Mouse (Mus musculus) layer of hippocampus, adult 8-10 months (tissue): ENCODE results near the gene Myh1. TPM values are rescaled to one million over a fixed set of nuclear protein-coding genes. Genes with fewer than 3 reads are reported as not detected.

ENCODE experiments used
- DNase-seq, 2 experiments: peaks; one replicate each; pipeline ENCODE4 v3.0.0; 2022; ENCODE audit warnings: low spot score in 2 of 2
- total RNA-seq, 4 experiments: library from RNA; stranded (reverse); gene quantifications; 2 replicates each; pipeline ENCODE4 v1.2.4; 2022

Gene Myh1
- under 1 TPM; 0.08 to 0.37 (median 0.16) TPM for total RNA-seq

GRCm38 (mm10) chr11:67199752-67200151 lies at the start of gene Myh1:
TSS of gene Myh1 (plus strand) at chr11:67200052.
- DNase-seq = no peak

GRCm38 (mm10) chr11:67150237-67150636 lies 49.6 kb upstream of the Myh1 start:
- no peak for DNase-seq

GRCm38 (mm10) chr11:67151159-67151558 lies 48.7 kb upstream of the Myh1 start:
- DNase-seq = no peak

GRCm38 (mm10) chr11:67151651-67152630 lies 47.9 kb upstream of the Myh1 start:
- no peak for DNase-seq

- peak; percentile 23 to 33 for DNase-seq
Observed at GRCm38 (mm10) chr11:67153123-67153522, 46.7 kb upstream of the Myh1 start.

- DNase-seq = no peak
Observed at GRCm38 (mm10) chr11:67153843-67154242, 46.0 kb upstream of the Myh1 start.

- no peak for DNase-seq
Observed at GRCm38 (mm10) chr11:67155650-67156049, 44.2 kb upstream of the Myh1 start.

- DNase-seq = no peak
Observed at GRCm38 (mm10) chr11:67160131-67160530, 39.7 kb upstream of the Myh1 start.

GRCm38 (mm10) chr11:67163701-67164100 lies 36.2 kb upstream of the Myh1 start:
- DNase-seq = no peak

GRCm38 (mm10) chr11:67164851-67165250 lies 35.0 kb upstream of the Myh1 start:
- DNase-seq = no peak

- DNase-seq = no peak
Observed at GRCm38 (mm10) chr11:67169301-67169700, 30.6 kb upstream of the Myh1 start.

- no peak for DNase-seq
Observed at GRCm38 (mm10) chr11:67170727-67171126, 29.1 kb upstream of the Myh1 start, which contains the start of gene Myh2. TSS of gene Myh2 (plus strand) at chr11:67171027.

GRCm38 (mm10) chr11:67172439-67172838 lies 27.4 kb upstream of the Myh1 start:
- DNase-seq = no peak

- DNase-seq = no peak
Observed at GRCm38 (mm10) chr11:67176376-67176775, 23.5 kb upstream of the Myh1 start.

- DNase-seq = no peak
Observed at GRCm38 (mm10) chr11:67190316-67190715, 9.5 kb upstream of the Myh1 start.

GRCm38 (mm10) chr11:67190814-67191213 lies 9.0 kb upstream of the Myh1 start:
- no peak for DNase-seq

- DNase-seq = no peak
Observed at GRCm38 (mm10) chr11:67191496-67191895, 8.4 kb upstream of the Myh1 start.

- DNase-seq = no peak
Observed at GRCm38 (mm10) chr11:67199321-67199720, 531 bp upstream of the Myh1 start.

- peak in 1 of 2 experiments; percentile 17 for DNase-seq
Observed at GRCm38 (mm10) chr11:67204766-67205165, 4.9 kb downstream of the Myh1 start.

GRCm38 (mm10) chr11:67221803-67222202 lies 22.0 kb downstream of the Myh1 start:
- DNase-seq = peak in 1 of 2 experiments; percentile 12

- no peak for DNase-seq
Observed at GRCm38 (mm10) chr11:67224466-67224865, 24.6 kb downstream of the Myh1 start.

- DNase-seq = no peak
Observed at GRCm38 (mm10) chr11:67228731-67229130, 28.9 kb downstream of the Myh1 start.

GRCm38 (mm10) chr11:67229166-67229565 lies 29.3 kb downstream of the Myh1 start:
- no peak for DNase-seq
